Mouse (Mus musculus): ENCODE data around the gene Etv4. TPM values are rescaled to one million over a fixed set of nuclear protein-coding genes. Genes with fewer than 3 reads are reported as not detected.

Gene Etv4
- polyA plus RNA-seq, 1 experiment from 2014 or later: 29.3 TPM

DNA sequence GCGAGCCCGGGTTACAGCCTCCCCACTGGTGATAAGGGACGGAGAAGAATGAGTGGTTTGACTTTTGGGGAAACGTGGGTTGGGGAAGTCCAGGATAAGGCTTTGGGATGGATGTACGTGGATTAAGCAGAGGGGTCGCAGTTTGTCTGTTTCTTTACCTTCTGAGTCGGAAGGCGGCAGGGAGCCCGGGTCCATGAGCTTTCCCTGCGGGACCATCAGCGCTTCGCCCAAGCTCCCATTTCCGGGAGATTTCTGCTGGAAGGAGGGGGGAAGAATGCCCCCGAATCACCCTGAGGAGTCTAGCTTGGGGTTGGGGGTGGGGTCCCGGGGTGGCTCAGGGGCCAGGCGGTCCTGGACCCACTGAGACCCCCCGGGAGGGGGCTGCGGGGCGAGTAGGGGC is 1.1 kb downstream of the Etv4 start:
- Histone ChIP-seq H3K9me3 (ENCODE audit: control insufficient read depth, low read length) (no peaks in the 10 kb centered on the region), H3K27me3 (ENCODE audit: control insufficient read depth, insufficient read depth, low read length) (peaks cover 11% of the 10 kb centered on the region; the same call in 1 of the 2 replicates), H3K4me2 (ENCODE audit: low read depth, severe bottlenecking) (peak overlapping the region; percentile 76), H3K9ac (ENCODE audit: low read length) (peak overlapping the region; percentile 76), H3K4me1 (ENCODE audit: control insufficient read depth, insufficient read depth, low read length) (0 out of 2 replicates have a peak, but pooled peaks cover 11% of the 10 kb centered on the region), H3K36me3 (ENCODE audit: control insufficient read depth, insufficient read depth, low read length) (no peaks in the 10 kb centered on the region), H3K4me3 (ENCODE audit: low read depth, low read length) (peak overlapping the region; percentile 52), H3K27ac (replicated peaks; ENCODE audit: low read depth, low read length) (peak overlapping the region; percentile 83)
- ATAC-seq (ENCODE audit: insufficient number of reproducible peaks, low FRiP score, low TSS enrichment, low read depth): no peak; the same call in 1 of the 2 replicates
- DNase-seq (ENCODE audit: low spot score): peak; percentile 50
- WGBS: under 1% methylated on average over 17 of the region's 19 CpGs

DNA sequence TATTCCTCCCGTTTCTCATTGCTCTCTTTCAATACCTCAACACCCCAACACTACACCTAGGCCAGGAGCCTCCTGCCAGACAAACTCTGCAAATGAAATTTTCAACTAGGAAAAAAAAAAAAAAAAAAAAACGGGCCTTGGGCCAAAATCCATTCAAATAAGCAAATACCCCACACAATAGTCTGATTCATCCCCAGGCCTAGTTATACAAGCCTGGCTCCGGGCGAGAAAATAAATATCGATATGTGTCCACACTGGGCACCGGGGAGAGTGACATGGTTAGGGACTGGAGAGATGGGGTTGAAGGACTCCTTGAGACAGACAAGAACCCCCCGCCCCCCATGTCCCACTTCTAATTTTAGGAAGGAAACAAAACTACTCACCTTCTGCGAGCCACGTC is 1.6 kb downstream of the Etv4 start:
- Histone ChIP-seq H3K4me3 (ENCODE audit: low read depth, low read length) (peak overlapping the region; percentile 52), H3K4me2 (ENCODE audit: low read depth, severe bottlenecking) (peak overlapping the region; percentile 76), H3K9ac (ENCODE audit: low read length) (no peak overlapping the region; the same call in 1 of the 2 replicates), H3K27ac (replicated peaks; ENCODE audit: low read depth, low read length) (no peak overlapping the region), H3K4me1 (ENCODE audit: control insufficient read depth, insufficient read depth, low read length) (0 out of 2 replicates have a peak, but pooled peaks cover 11% of the 10 kb centered on the region), H3K36me3 (ENCODE audit: control insufficient read depth, insufficient read depth, low read length) (no peaks in the 10 kb centered on the region), H3K9me3 (ENCODE audit: control insufficient read depth, low read length) (no peaks in the 10 kb centered on the region), H3K27me3 (ENCODE audit: control insufficient read depth, insufficient read depth, low read length) (peaks cover 11% of the 10 kb centered on the region; the same call in 1 of the 2 replicates)
- ATAC-seq (ENCODE audit: insufficient number of reproducible peaks, low FRiP score, low TSS enrichment, low read depth): no peak
- WGBS: 24% methylated on average over 9 of the region's 9 CpGs
- no peak for DNase-seq (ENCODE audit: low spot score)

- peaks cover 11% of the 10 kb centered on the region; the same call in 1 of the 2 replicates for H3K27me3 ChIP-seq (ENCODE audit: control insufficient read depth, insufficient read depth, low read length)
- H3K4me3 ChIP-seq (ENCODE audit: low read depth, low read length): no peak overlapping the region
- H3K4me1 ChIP-seq (ENCODE audit: control insufficient read depth, insufficient read depth, low read length): 0 out of 2 replicates have a peak, but pooled peaks cover 11% of the 10 kb centered on the region
- H3K4me2 ChIP-seq (ENCODE audit: low read depth, severe bottlenecking): no peak overlapping the region; the same call in 1 of the 2 replicates
- ATAC-seq (ENCODE audit: insufficient number of reproducible peaks, low FRiP score, low TSS enrichment, low read depth) (no peak), DNase-seq (ENCODE audit: low spot score) (no peak)
- H3K9ac ChIP-seq (ENCODE audit: low read length): no peak overlapping the region
- 46% methylated on average over 1 of the region's 1 CpGs for WGBS
- no peaks in the 10 kb centered on the region for H3K36me3 ChIP-seq (ENCODE audit: control insufficient read depth, insufficient read depth, low read length)
- no peak overlapping the region for H3K27ac ChIP-seq (replicated peaks; ENCODE audit: low read depth, low read length)
- H3K9me3 ChIP-seq (ENCODE audit: control insufficient read depth, low read length): no peaks in the 10 kb centered on the region
These were observed 2.0 kb downstream of the Etv4 start for GRCm38 (mm10) chr11:101783135-101783534.

DNA sequence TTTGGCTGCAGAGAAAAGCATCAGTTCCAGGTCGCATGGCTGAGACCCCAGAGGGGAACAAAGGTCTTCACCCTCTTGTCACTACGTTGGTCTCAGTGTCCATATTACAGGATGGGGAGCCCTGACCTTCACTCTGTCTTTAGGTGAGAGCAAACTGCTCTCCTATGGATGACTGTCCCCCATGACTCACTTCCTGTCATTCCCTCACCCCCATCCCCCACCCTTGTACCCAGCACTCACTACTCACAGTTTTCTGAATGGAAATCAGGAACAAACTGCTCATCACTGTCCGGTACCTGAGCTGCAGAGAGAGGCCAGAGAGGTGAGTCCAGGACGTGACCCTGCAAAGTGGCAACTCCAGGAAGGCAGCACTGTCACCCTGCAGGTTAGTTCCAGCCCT is 8.3 kb downstream of the Etv4 start:
- H3K4me3 ChIP-seq (ENCODE audit: low read depth, low read length): no peak overlapping the region
- 87% methylated on average over 4 of the region's 4 CpGs for WGBS
- H3K27ac ChIP-seq (replicated peaks; ENCODE audit: low read depth, low read length): no peak overlapping the region
- no peak for ATAC-seq (ENCODE audit: insufficient number of reproducible peaks, low FRiP score, low TSS enrichment, low read depth)
- H3K27me3 ChIP-seq (ENCODE audit: control insufficient read depth, insufficient read depth, low read length): no peaks in the 10 kb centered on the region
- H3K9ac ChIP-seq (ENCODE audit: low read length): no peak overlapping the region
- no peaks in the 10 kb centered on the region; the same call in 1 of the 2 replicates for H3K36me3 ChIP-seq (ENCODE audit: control insufficient read depth, insufficient read depth, low read length)
- H3K4me2 ChIP-seq (ENCODE audit: low read depth, severe bottlenecking): no peak overlapping the region
- peaks cover 13% of the 10 kb centered on the region for H3K4me1 ChIP-seq (ENCODE audit: control insufficient read depth, insufficient read depth, low read length)
- no peaks in the 10 kb centered on the region for H3K9me3 ChIP-seq (ENCODE audit: control insufficient read depth, low read length)
- no peak for DNase-seq (ENCODE audit: low spot score)

GRCm38 (mm10) chr11:101772449-101772848 is 12.7 kb downstream of the Etv4 start:
- ATAC-seq (ENCODE audit: insufficient number of reproducible peaks, low FRiP score, low TSS enrichment, low read depth) (peak; percentile 81), DNase-seq (ENCODE audit: low spot score) (peak; percentile 95)
- Histone ChIP-seq H3K27me3 (ENCODE audit: control insufficient read depth, insufficient read depth, low read length) (no peaks in the 10 kb centered on the region), H3K4me1 (ENCODE audit: control insufficient read depth, insufficient read depth, low read length) (peaks cover 12% of the 10 kb centered on the region), H3K4me2 (ENCODE audit: low read depth, severe bottlenecking) (peak overlapping the region; percentile 31), H3K36me3 (ENCODE audit: control insufficient read depth, insufficient read depth, low read length) (peaks cover 5% of the 10 kb centered on the region; the same call in 1 of the 2 replicates), H3K9me3 (ENCODE audit: control insufficient read depth, low read length) (no peaks in the 10 kb centered on the region), H3K9ac (ENCODE audit: low read length) (no peak overlapping the region), H3K4me3 (ENCODE audit: low read depth, low read length) (0 out of 2 replicates have a peak overlapping the region, but pooled peaks have one; percentile 10), H3K27ac (replicated peaks; ENCODE audit: low read depth, low read length) (peak overlapping the region; percentile 61)
- under 1% methylated on average over 15 of the region's 16 CpGs for WGBS

- Histone ChIP-seq H3K27me3 (ENCODE audit: control insufficient read depth, insufficient read depth, low read length) (no peaks in the 10 kb centered on the region), H3K27ac (replicated peaks; ENCODE audit: low read depth, low read length) (peak overlapping the region; percentile 61), H3K9ac (ENCODE audit: low read length) (no peak overlapping the region), H3K4me3 (ENCODE audit: low read depth, low read length) (no peak overlapping the region), H3K4me2 (ENCODE audit: low read depth, severe bottlenecking) (peak overlapping the region; percentile 31), H3K9me3 (ENCODE audit: control insufficient read depth, low read length) (no peaks in the 10 kb centered on the region), H3K4me1 (ENCODE audit: control insufficient read depth, insufficient read depth, low read length) (peaks cover 12% of the 10 kb centered on the region), H3K36me3 (ENCODE audit: control insufficient read depth, insufficient read depth, low read length) (peaks cover 7% of the 10 kb centered on the region; the same call in 1 of the 2 replicates)
- ATAC-seq (ENCODE audit: insufficient number of reproducible peaks, low FRiP score, low TSS enrichment, low read depth) (no peak), DNase-seq (ENCODE audit: low spot score) (no peak)
- WGBS: 16% methylated on average over 5 of the region's 5 CpGs
These were observed 13.1 kb downstream of the Etv4 start for GRCm38 (mm10) chr11:101772027-101772426.

- no peak for DNase-seq (ENCODE audit: low spot score)
- no peak overlapping the region for H3K4me2 ChIP-seq (ENCODE audit: low read depth, severe bottlenecking)
- H3K9ac ChIP-seq (ENCODE audit: low read length): no peak overlapping the region
- H3K27me3 ChIP-seq (ENCODE audit: control insufficient read depth, insufficient read depth, low read length): no peaks in the 10 kb centered on the region
- peaks cover 12% of the 10 kb centered on the region for H3K4me1 ChIP-seq (ENCODE audit: control insufficient read depth, insufficient read depth, low read length)
- no peak overlapping the region for H3K27ac ChIP-seq (replicated peaks; ENCODE audit: low read depth, low read length)
- no peaks in the 10 kb centered on the region for H3K9me3 ChIP-seq (ENCODE audit: control insufficient read depth, low read length)
- peaks cover 16% of the 10 kb centered on the region; the same call in 1 of the 2 replicates for H3K36me3 ChIP-seq (ENCODE audit: control insufficient read depth, insufficient read depth, low read length)
- H3K4me3 ChIP-seq (ENCODE audit: low read depth, low read length): 0 out of 2 replicates have a peak overlapping the region, but pooled peaks have one; percentile 5
- no peak for ATAC-seq (ENCODE audit: insufficient number of reproducible peaks, low FRiP score, low TSS enrichment, low read depth)
- 92% methylated on average over 12 of the region's 12 CpGs for whole genome bisulfite sequencing
These were observed 14.9 kb downstream of the Etv4 start for GRCm38 (mm10) chr11:101770266-101770665.

DNA sequence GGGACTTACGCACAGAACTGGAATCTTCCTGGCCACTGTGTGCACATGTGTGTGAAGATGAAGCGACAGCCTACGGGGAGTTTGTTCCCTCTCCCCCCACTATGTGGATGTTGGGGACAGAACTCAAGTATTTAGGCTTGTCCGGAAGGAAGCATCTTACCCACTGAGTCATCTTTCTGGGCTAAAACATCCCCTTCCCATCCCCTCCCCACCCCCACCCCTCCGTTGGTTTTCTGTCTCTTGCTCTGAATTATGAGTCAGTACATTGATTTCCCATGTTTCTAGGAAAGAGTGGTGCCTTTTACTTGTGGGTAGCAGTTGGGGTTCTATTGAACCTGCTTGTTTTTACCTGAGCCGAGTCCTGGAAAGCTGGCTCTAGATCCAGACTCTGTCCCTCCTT is 16.4 kb downstream of the Etv4 start:
- H3K36me3 ChIP-seq (ENCODE audit: control insufficient read depth, insufficient read depth, low read length): peaks cover 20% of the 10 kb centered on the region
- 92% methylated on average over 6 of the region's 6 CpGs for WGBS
- no peak for DNase-seq (ENCODE audit: low spot score)

DNA sequence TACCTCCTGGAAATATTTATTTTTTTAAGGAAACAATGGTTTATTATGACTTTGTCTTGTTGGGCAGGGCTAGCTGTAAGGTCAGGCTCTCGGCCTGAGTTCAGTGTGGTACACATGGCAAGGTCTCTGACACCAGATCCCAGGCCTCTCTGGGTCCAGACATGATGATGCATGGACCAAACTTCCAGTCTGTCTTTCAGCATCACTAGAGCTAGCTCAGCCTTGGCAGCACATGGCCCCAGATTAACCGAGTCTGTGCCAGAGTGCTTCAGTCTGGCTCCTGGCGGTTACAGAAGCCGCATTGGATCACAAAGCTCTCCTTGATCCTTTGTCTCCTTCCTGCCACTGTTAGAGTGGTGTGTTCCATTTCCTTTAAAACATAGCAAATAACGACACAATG is 17.8 kb downstream of the Etv4 start:
- WGBS: 83% methylated on average over 5 of the region's 5 CpGs
- Histone ChIP-seq H3K4me2 (ENCODE audit: low read depth, severe bottlenecking) (no peak overlapping the region), H3K4me3 (ENCODE audit: low read depth, low read length) (no peak overlapping the region), H3K9me3 (ENCODE audit: control insufficient read depth, low read length) (no peaks in the 10 kb centered on the region), H3K4me1 (ENCODE audit: control insufficient read depth, insufficient read depth, low read length) (peaks cover 6% of the 10 kb centered on the region), H3K27ac (replicated peaks; ENCODE audit: low read depth, low read length) (no peak overlapping the region), H3K27me3 (ENCODE audit: control insufficient read depth, insufficient read depth, low read length) (no peaks in the 10 kb centered on the region), H3K36me3 (ENCODE audit: control insufficient read depth, insufficient read depth, low read length) (peaks cover 24% of the 10 kb centered on the region), H3K9ac (ENCODE audit: low read length) (no peak overlapping the region)
- ATAC-seq (ENCODE audit: insufficient number of reproducible peaks, low FRiP score, low TSS enrichment, low read depth) (no peak), DNase-seq (ENCODE audit: low spot score) (no peak)

More for the DNA sequence above, 16.4 kb downstream of the Etv4 start:
- no peak overlapping the region for H3K9ac ChIP-seq (ENCODE audit: low read length)
- H3K27me3 ChIP-seq (ENCODE audit: control insufficient read depth, insufficient read depth, low read length): no peaks in the 10 kb centered on the region
- no peak overlapping the region for H3K4me3 ChIP-seq (ENCODE audit: low read depth, low read length)
- no peak for ATAC-seq (ENCODE audit: insufficient number of reproducible peaks, low FRiP score, low TSS enrichment, low read depth)
- H3K9me3 ChIP-seq (ENCODE audit: control insufficient read depth, low read length): no peaks in the 10 kb centered on the region
- peaks cover 12% of the 10 kb centered on the region for H3K4me1 ChIP-seq (ENCODE audit: control insufficient read depth, insufficient read depth, low read length)
- no peak overlapping the region for H3K4me2 ChIP-seq (ENCODE audit: low read depth, severe bottlenecking)
- no peak overlapping the region for H3K27ac ChIP-seq (replicated peaks; ENCODE audit: low read depth, low read length)
